Mouse (Mus musculus): ENCODE data around the gene Kpnb1. TPM values are rescaled to one million over a fixed set of nuclear protein-coding genes. Genes with fewer than 3 reads are reported as not detected.
"Not testable (repeated sequence)": the region's sequence is repeated elsewhere in the genome, so short reads cannot be mapped to it uniquely, and the experiment has no call there.

Gene Kpnb1
- total and polyA plus RNA-seq, 2 experiments from 2014 or later: 24.6 to 124 TPM

DNA sequence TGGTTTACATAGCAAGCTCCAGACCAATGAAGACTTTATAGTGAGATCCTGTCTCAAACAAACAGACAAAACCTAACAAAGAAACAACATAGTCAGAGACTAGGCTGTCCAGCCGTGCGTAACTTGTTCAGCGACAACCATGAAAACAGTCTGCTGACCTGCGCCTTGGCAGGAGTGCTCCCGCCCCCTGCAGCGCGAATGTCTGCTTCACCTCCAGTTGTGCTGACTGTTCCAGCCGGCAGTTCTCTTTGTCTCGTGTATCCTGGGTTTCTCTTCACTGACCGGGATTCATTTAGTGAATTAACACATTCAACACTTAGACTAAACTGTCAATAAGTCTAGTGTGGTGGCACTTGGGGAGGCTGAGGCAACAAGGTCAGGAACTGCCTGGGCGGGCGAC lies 8.9 kb upstream of the Kpnb1 start:
- TF ChIP-seq CTCF (IDR thresholded peaks at IDR 0.05; ENCODE audit: low read depth): no peak
- no peaks in the 10 kb centered on the region for H3K4me1 ChIP-seq (ENCODE audit: insufficient read depth)
- WGBS: 69% methylated on average over 12 of the region's 12 CpGs
- H3K4me2 ChIP-seq (ENCODE audit: low read depth): no peak overlapping the region
- H3K27ac ChIP-seq (ENCODE audit: low read depth, low read length): no peak overlapping the region
- no peaks in the 10 kb centered on the region for H3K27me3 ChIP-seq (ENCODE audit: insufficient read depth, low read length)
- ATAC-seq: no peak
- no peak overlapping the region for H3K4me3 ChIP-seq (ENCODE audit: low read depth, low read length)
- DNase-seq: no peak
- H3K36me3 ChIP-seq (ENCODE audit: insufficient read depth): no peaks in the 10 kb centered on the region
- H3K9me3 ChIP-seq (ENCODE audit: low read length): no peaks in the 10 kb centered on the region
- H3K9ac ChIP-seq: no peak overlapping the region

DNA sequence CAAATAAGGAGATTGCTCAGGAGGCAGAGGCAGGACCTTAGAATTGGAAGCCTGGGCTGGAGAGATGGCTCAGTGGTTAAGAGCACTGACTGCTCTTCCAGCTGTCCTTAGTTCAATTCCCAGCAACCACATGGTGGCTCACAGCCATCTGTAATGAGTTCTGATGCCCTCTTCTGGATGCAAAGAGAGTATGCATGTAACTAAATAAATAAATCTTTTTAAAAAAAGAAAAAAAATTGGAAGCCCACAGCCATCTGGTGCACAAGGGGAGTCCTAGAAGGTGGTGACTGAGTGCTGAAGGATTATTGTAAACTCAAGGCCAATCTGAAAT lies 4.9 kb upstream of the Kpnb1 start:
- H3K27me3 ChIP-seq (ENCODE audit: insufficient read depth, low read length): no peaks in the 10 kb centered on the region
- ATAC-seq (no peak), DNase-seq (peak; percentile 18)
- H3K4me1 ChIP-seq (ENCODE audit: insufficient read depth): no peaks in the 10 kb centered on the region
- no peaks in the 10 kb centered on the region for H3K36me3 ChIP-seq (ENCODE audit: insufficient read depth)
- peak; percentile 43 for TF ChIP-seq CTCF (IDR thresholded peaks at IDR 0.05; ENCODE audit: low read depth)
- H3K9ac ChIP-seq: no peak overlapping the region
- H3K4me2 ChIP-seq (ENCODE audit: low read depth): no peak overlapping the region
- H3K9me3 ChIP-seq (ENCODE audit: low read length): no peaks in the 10 kb centered on the region
- no peak overlapping the region for H3K4me3 ChIP-seq (ENCODE audit: low read depth, low read length)
- H3K27ac ChIP-seq (ENCODE audit: low read depth, low read length): no peak overlapping the region

- Histone ChIP-seq H3K36me3 (ENCODE audit: insufficient read depth) (no peaks in the 10 kb centered on the region), H3K27me3 (ENCODE audit: insufficient read depth, low read length) (no peaks in the 10 kb centered on the region), H3K4me3 (ENCODE audit: low read depth, low read length) (no peak overlapping the region), H3K9me3 (ENCODE audit: low read length) (no peaks in the 10 kb centered on the region), H3K4me2 (ENCODE audit: low read depth) (no peak overlapping the region), H3K4me1 (ENCODE audit: insufficient read depth) (no peaks in the 10 kb centered on the region), H3K27ac (ENCODE audit: low read depth, low read length) (no peak overlapping the region), H3K9ac (no peak overlapping the region)
- 83% methylated on average over 6 of the region's 6 CpGs for WGBS
- no peak for DNase-seq
- no peak for ATAC-seq
- TF ChIP-seq CTCF (IDR thresholded peaks at IDR 0.05; ENCODE audit: low read depth): no peak
Observed at GRCm38 (mm10) chr11:97191915-97192620, 4.4 kb upstream of the Kpnb1 start.

GRCm38 (mm10) chr11:97190992-97191391 lies 3.3 kb upstream of the Kpnb1 start:
- Histone ChIP-seq H3K9ac (no peak overlapping the region), H3K36me3 (ENCODE audit: insufficient read depth) (no peaks in the 10 kb centered on the region), H3K27me3 (ENCODE audit: insufficient read depth, low read length) (no peaks in the 10 kb centered on the region), H3K9me3 (ENCODE audit: low read length) (no peaks in the 10 kb centered on the region), H3K27ac (ENCODE audit: low read depth, low read length) (no peak overlapping the region), H3K4me2 (ENCODE audit: low read depth) (no peak overlapping the region), H3K4me3 (ENCODE audit: low read depth, low read length) (no peak overlapping the region), H3K4me1 (ENCODE audit: insufficient read depth) (no peaks in the 10 kb centered on the region)
- no peak for TF ChIP-seq CTCF (IDR thresholded peaks at IDR 0.05; ENCODE audit: low read depth)
- ATAC-seq: no peak
- 94% methylated on average over 6 of the region's 6 CpGs for WGBS
- no peak for DNase-seq

GRCm38 (mm10) chr11:97189645-97190044 lies 2.0 kb upstream of the Kpnb1 start:
- H3K4me2 ChIP-seq (ENCODE audit: low read depth); H3K27ac ChIP-seq (ENCODE audit: low read depth, low read length); H3K36me3 ChIP-seq (ENCODE audit: insufficient read depth); ATAC-seq; H3K4me1 ChIP-seq (ENCODE audit: insufficient read depth); H3K9ac ChIP-seq; H3K4me3 ChIP-seq (ENCODE audit: low read depth, low read length); H3K9me3 ChIP-seq (ENCODE audit: low read length); DNase-seq; H3K27me3 ChIP-seq (ENCODE audit: insufficient read depth, low read length): not testable (repeated sequence)
- 87% methylated on average over 6 of the region's 6 CpGs for WGBS

DNA sequence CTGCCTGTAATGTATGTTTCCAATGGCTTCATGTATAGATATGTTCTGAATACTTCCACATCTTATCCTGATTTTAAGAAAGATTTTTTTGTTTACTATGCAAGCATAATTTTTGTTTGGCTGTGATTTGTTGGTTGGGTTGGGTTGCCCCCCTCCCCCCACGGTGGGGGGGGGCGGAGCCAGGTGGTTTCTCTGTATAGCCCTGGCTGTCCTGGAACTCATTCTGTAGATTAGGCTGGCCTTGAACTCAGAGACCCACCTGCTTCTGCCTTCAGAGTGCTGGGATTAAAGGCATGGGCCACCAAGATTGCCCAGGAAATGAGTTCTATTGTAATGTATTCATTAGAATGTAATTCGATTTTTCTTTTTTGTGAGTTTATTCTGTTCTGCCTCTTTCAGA lies 1.6 kb upstream of the Kpnb1 start:
- Histone ChIP-seq H3K4me1 (ENCODE audit: insufficient read depth) (no peaks in the 10 kb centered on the region), H3K27ac (ENCODE audit: low read depth, low read length) (no peak overlapping the region), H3K4me3 (ENCODE audit: low read depth, low read length) (no peak overlapping the region), H3K4me2 (ENCODE audit: low read depth) (peak overlapping the region; percentile 78; the same call in 1 of the 2 replicates), H3K27me3 (ENCODE audit: insufficient read depth, low read length) (no peaks in the 10 kb centered on the region), H3K9ac (no peak overlapping the region), H3K36me3 (ENCODE audit: insufficient read depth) (peaks cover 11% of the 10 kb centered on the region), H3K9me3 (ENCODE audit: low read length) (no peaks in the 10 kb centered on the region)
- no peak for DNase-seq
- WGBS: 32% methylated on average over 3 of the region's 3 CpGs
- no peak for TF ChIP-seq CTCF (IDR thresholded peaks at IDR 0.05; ENCODE audit: low read depth)
- no peak for ATAC-seq

- H3K9me3 ChIP-seq (ENCODE audit: low read length): no peaks in the 10 kb centered on the region
- peak overlapping the region; percentile 93 for H3K27ac ChIP-seq (ENCODE audit: low read depth, low read length)
- no peak for TF ChIP-seq CTCF (IDR thresholded peaks at IDR 0.05; ENCODE audit: low read depth)
Observed at GRCm38 (mm10) chr11:97188643-97188955, 918 bp upstream of the Kpnb1 start.

More at GRCm38 (mm10) chr11:97188643-97188955, 918 bp upstream of the Kpnb1 start:
- Histone ChIP-seq H3K9ac (peak overlapping the region; percentile 64), H3K4me1 (ENCODE audit: insufficient read depth) (no peaks in the 10 kb centered on the region), H3K4me2 (ENCODE audit: low read depth) (peak overlapping the region; percentile 78), H3K4me3 (ENCODE audit: low read depth, low read length) (peak overlapping the region; percentile 86), H3K36me3 (ENCODE audit: insufficient read depth) (peaks cover 13% of the 10 kb centered on the region), H3K27me3 (ENCODE audit: insufficient read depth, low read length) (no peaks in the 10 kb centered on the region)
- WGBS: under 1% methylated on average over 15 of the region's 15 CpGs
- DNase-seq (no peak), ATAC-seq (no peak)
